Mouse (Mus musculus) ovary, postnatal 10 days (tissue): ENCODE results near the gene Upf2.
"Not testable (repeated sequence)": the region's sequence is repeated elsewhere in the genome, so short reads cannot be mapped to it uniquely, and the experiment has no call there.

Source experiments
- DNase-seq: peaks from one replicate; pipeline ENCODE4 v3.0.0; 2022; ENCODE audit warnings: low spot score

Gene Upf2

GRCm38 (mm10) chr2:6071598-6072440, 120.5 kb downstream of the Upf2 start:
- DNase-seq, result no peak

GRCm38 (mm10) chr2:6072685-6073260, 121.5 kb downstream of the Upf2 start:
- no peak for DNase-seq

GRCm38 (mm10) chr2:6074891-6075529, 123.7 kb downstream of the Upf2 start:
- no peak for DNase-seq

- DNase-seq, result no peak
These were observed 124.2 kb downstream of the Upf2 start for GRCm38 (mm10) chr2:6075530-6075896.

GRCm38 (mm10) chr2:6080037-6080436, 128.8 kb downstream of the Upf2 start:
- no peak for DNase-seq

GRCm38 (mm10) chr2:6081108-6081507, 129.8 kb downstream of the Upf2 start:
- DNase-seq, result no peak

- no peak for DNase-seq
These were observed 131.3 kb downstream of the Upf2 start for GRCm38 (mm10) chr2:6082615-6083014.

- DNase-seq, result no peak
These were observed 132.4 kb downstream of the Upf2 start for GRCm38 (mm10) chr2:6083696-6084095.

GRCm38 (mm10) chr2:6085622-6086530, 134.6 kb downstream of the Upf2 start:
- no peak for DNase-seq

- no peak for DNase-seq
These were observed 135.9 kb downstream of the Upf2 start for GRCm38 (mm10) chr2:6087151-6087550.

- not testable (repeated sequence) for DNase-seq
These were observed 138.7 kb downstream of the Upf2 start for GRCm38 (mm10) chr2:6089941-6090340.

GRCm38 (mm10) chr2:6097113-6097716, 145.9 kb downstream of the Upf2 start:
- no peak for DNase-seq

GRCm38 (mm10) chr2:6098924-6099323, 147.7 kb downstream of the Upf2 start:
- no peak for DNase-seq

GRCm38 (mm10) chr2:6099443-6099842, 148.2 kb downstream of the Upf2 start:
- no peak for DNase-seq

- DNase-seq, result no peak
These were observed 148.9 kb downstream of the Upf2 start for GRCm38 (mm10) chr2:6100027-6100749.

- DNase-seq, result no peak
These were observed 149.5 kb downstream of the Upf2 start for GRCm38 (mm10) chr2:6100755-6101154.

- no peak for DNase-seq
These were observed 154.2 kb downstream of the Upf2 start for GRCm38 (mm10) chr2:6105437-6105836.
